Mouse (Mus musculus) kidney, adult 11 months (tissue): ENCODE data around the gene Fuz.

Source experiments
- DNase-seq: peaks from one replicate; pipeline ENCODE4 v3.0.0; 2022

Gene Fuz

GRCm38 (mm10) chr7:44890737-44891136 is 5.1 kb upstream of the Fuz start:
- DNase-seq = no peak

GRCm38 (mm10) chr7:44891611-44892010 is 4.3 kb upstream of the Fuz start:
- DNase-seq = no peak

- DNase-seq = peak; percentile 97
Observed at GRCm38 (mm10) chr7:44892276-44892921, 3.5 kb upstream of the Fuz start, which contains the start of gene Med25. Gene Med25, minus strand, starts transcription at chr7:44892712.

- DNase-seq = no peak
Observed at GRCm38 (mm10) chr7:44893197-44893596, 2.7 kb upstream of the Fuz start.

- DNase-seq = no peak
Observed at GRCm38 (mm10) chr7:44894175-44894574, 1.7 kb upstream of the Fuz start.

- DNase-seq = no peak
Observed at GRCm38 (mm10) chr7:44895206-44895592, 680 bp upstream of the Fuz start.

- DNase-seq = no peak
Observed at GRCm38 (mm10) chr7:44896499-44896898, 620 bp downstream of the Fuz start.

GRCm38 (mm10) chr7:44898607-44899006 is 2.7 kb downstream of the Fuz start:
- peak; percentile 72 for DNase-seq

- no peak for DNase-seq
Observed at GRCm38 (mm10) chr7:44900632-44901031, 4.8 kb downstream of the Fuz start.

GRCm38 (mm10) chr7:44901230-44901722 is 5.4 kb downstream of the Fuz start:
- DNase-seq = no peak

GRCm38 (mm10) chr7:44905430-44905829 is 9.6 kb downstream of the Fuz start:
- DNase-seq = no peak

- DNase-seq = no peak
Observed at GRCm38 (mm10) chr7:44908706-44909476, 13.0 kb downstream of the Fuz start.

GRCm38 (mm10) chr7:44914396-44914795 is 18.5 kb downstream of the Fuz start:
- DNase-seq = no peak

- DNase-seq = no peak
Observed at GRCm38 (mm10) chr7:44915314-44915713, 19.4 kb downstream of the Fuz start.

- no peak for DNase-seq
Observed at GRCm38 (mm10) chr7:44916191-44916590, 20.3 kb downstream of the Fuz start.

- no peak for DNase-seq
Observed at GRCm38 (mm10) chr7:44916881-44917280, 21.0 kb downstream of the Fuz start.

- DNase-seq = no peak
Observed at GRCm38 (mm10) chr7:44918219-44918618, 22.3 kb downstream of the Fuz start.

- no peak for DNase-seq
Observed at GRCm38 (mm10) chr7:44919127-44919526, 23.2 kb downstream of the Fuz start.

GRCm38 (mm10) chr7:44922530-44922929 is 26.7 kb downstream of the Fuz start:
- DNase-seq = no peak

GRCm38 (mm10) chr7:44925468-44925867 is 29.6 kb downstream of the Fuz start:
- DNase-seq = peak; percentile 56

GRCm38 (mm10) chr7:44928570-44928969 is 32.7 kb downstream of the Fuz start:
- no peak for DNase-seq

GRCm38 (mm10) chr7:44929204-44930151 is 33.6 kb downstream of the Fuz start, which contains the start of gene Ap2a1:
Gene Ap2a1, minus strand, starts transcription at chr7:44929496.
- DNase-seq = peak; percentile 100

GRCm38 (mm10) chr7:44938680-44939079 is 42.8 kb downstream of the Fuz start:
- no peak for DNase-seq
